Mouse (Mus musculus): Measurements from ENCODE around the gene Gna15. TPM values are rescaled to one million over a fixed set of nuclear protein-coding genes. Genes with fewer than 3 reads are reported as not detected.

Gene Gna15
- polyA plus RNA-seq, 1 experiment from 2014 or later: 0.63 TPM

- H3K27me3 ChIP-seq (ENCODE audit: insufficient read depth, poor library complexity, severe bottlenecking): peaks cover 26% of the 10 kb centered on the region
- H3K27ac ChIP-seq: no peak overlapping the region
- no peaks in the 10 kb centered on the region for H3K36me3 ChIP-seq
- DNase-seq (ENCODE audit: low spot score): no peak
- peaks cover 9% of the 10 kb centered on the region for H3K4me1 ChIP-seq (replicated peaks)
- H3K4me3 ChIP-seq: no peak overlapping the region
- H3K9me3 ChIP-seq: no peaks in the 10 kb centered on the region
- WGBS: 40% methylated on average over 6 of the region's 6 CpGs
Observed at GRCm38 (mm10) chr10:81507095-81507494, 16.9 kb downstream of the Gna15 start.

DNA sequence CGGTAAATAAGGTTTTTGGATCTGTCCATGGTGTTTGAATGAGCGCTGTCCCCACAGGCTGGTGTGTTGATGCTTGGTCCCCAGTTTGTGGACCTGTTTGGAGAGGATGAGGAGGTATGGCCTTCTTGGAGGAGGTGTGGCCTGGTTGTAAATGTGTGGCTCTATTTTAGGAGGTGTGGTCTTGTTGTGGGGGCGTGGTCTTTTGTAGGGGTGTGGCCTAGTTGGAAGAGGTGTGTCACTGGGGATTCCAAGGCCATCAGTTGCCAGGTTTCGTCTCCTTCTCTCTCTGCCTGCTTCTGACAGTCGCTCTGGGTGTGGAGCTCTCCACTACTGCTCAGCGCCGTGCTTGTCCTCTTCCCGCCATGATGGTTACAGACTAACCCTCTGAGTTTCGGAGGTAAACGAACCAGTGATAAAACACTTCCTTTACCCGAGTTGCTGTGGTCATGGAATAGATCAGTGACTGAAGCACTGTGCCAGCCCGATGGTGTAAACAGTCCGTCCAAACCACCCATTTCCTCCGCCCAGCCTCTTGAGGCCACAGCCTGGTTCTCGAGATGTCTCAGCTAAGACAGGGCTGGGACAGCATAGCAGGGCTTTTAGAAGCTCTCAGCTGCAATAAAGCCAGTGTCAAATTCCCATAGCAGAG lies 18.9 kb downstream of the Gna15 start:
- Histone ChIP-seq H3K27me3 (ENCODE audit: insufficient read depth, poor library complexity, severe bottlenecking) (peaks cover 12% of the 10 kb centered on the region), H3K4me1 (replicated peaks) (peaks cover 9% of the 10 kb centered on the region), H3K27ac (no peak overlapping the region), H3K4me3 (no peak overlapping the region), H3K9me3 (no peaks in the 10 kb centered on the region), H3K36me3 (no peaks in the 10 kb centered on the region)
- no peak for DNase-seq (ENCODE audit: low spot score)
- WGBS: 76% methylated on average over 15 of the region's 15 CpGs

DNA sequence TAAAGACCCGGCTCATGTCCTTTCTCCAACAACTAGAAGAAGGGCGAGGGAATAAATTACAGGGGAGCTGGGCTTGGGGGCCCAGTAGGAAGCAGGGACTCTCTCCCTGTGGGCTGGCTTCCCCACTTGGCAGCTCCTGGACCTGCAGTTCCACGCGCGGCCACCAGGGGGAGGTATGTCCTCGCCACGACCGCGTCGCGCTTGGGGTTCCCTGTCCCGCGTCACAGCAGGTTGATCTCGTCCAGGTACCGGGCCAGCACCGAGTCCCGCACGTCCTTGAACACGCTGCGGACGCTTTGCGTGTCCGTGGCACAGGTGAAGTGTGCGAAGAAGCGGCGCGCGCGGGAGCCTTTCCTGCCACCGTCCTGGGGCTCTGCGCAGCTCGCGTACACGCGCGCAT lies 21.4 kb downstream of the Gna15 start:
- H3K4me1 ChIP-seq (replicated peaks): peaks cover 26% of the 10 kb centered on the region
- peaks cover 12% of the 10 kb centered on the region for H3K27me3 ChIP-seq (ENCODE audit: insufficient read depth, poor library complexity, severe bottlenecking)
- H3K9me3 ChIP-seq: no peaks in the 10 kb centered on the region
- H3K27ac ChIP-seq: peak overlapping the region; percentile 10; the same call in 1 of the 2 replicates
- H3K4me3 ChIP-seq: peak overlapping the region; percentile 46
- no peaks in the 10 kb centered on the region for H3K36me3 ChIP-seq
- 11% methylated on average over 36 of the region's 36 CpGs for WGBS
- peak; percentile 86 for DNase-seq (ENCODE audit: low spot score)

DNA sequence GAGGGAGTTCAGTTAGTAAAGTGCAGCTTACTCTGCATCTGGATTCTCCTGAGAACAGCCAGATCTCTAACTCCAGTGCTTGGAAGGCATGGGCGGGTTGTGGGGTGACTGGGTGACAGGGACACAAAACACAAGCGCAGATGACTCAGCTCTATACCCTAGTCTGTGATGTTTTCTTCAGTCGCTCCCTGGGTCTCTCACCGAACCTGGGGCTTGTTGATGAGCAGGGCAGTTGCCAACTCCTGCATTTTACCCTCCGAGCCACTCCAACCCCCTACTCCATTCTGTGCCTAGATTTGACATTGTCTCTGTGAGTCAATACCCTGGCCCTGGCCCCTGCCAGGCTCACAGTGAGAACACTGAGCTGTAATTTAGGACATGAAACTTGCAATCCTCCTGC lies 22.2 kb downstream of the Gna15 start:
- Histone ChIP-seq H3K4me1 (replicated peaks) (peaks cover 33% of the 10 kb centered on the region), H3K4me3 (no peak overlapping the region), H3K27me3 (ENCODE audit: insufficient read depth, poor library complexity, severe bottlenecking) (peaks cover 12% of the 10 kb centered on the region), H3K27ac (no peak overlapping the region), H3K9me3 (no peaks in the 10 kb centered on the region), H3K36me3 (no peaks in the 10 kb centered on the region)
- DNase-seq (ENCODE audit: low spot score): no peak
- 86% methylated on average over 5 of the region's 5 CpGs for WGBS

DNA sequence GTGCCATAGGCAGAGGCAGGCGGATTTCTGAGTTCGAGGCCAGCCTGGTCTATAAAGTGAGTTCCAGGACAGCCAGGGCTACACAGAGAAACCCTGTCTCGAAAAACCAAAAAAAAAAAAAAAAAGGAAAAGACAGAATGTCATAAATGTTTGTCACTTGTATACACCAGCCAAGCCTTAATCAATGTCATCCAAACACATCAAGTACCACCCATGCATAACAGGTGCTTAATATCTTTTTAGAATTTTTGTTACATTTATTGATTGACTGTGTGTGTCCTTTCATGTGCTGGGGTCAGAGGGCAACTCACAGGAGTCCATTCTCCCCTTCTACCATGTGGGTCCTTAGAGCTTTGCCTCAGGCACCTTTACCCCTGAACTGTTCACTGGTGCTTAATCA lies 24.0 kb downstream of the Gna15 start, which contains the start of gene S1pr4:
S1pr4 (minus strand) TSS at position 101 of the 400 bp plus-strand sequence.
- WGBS: 80% methylated on average over 3 of the region's 3 CpGs
- Histone ChIP-seq H3K4me3 (0 out of 2 replicates have a peak within 1 kb of the TSS, but pooled peaks have one; percentile 7), H3K27ac (peak within 1 kb of the TSS; percentile 41; the same call in 1 of the 2 replicates), H3K36me3 (no peaks in the 10 kb centered on the region), H3K27me3 (ENCODE audit: insufficient read depth, poor library complexity, severe bottlenecking) (peaks cover 12% of the 10 kb centered on the region), H3K9me3 (no peaks in the 10 kb centered on the region), H3K4me1 (replicated peaks) (peaks cover 35% of the 10 kb centered on the region)
- DNase-seq (ENCODE audit: low spot score): no peak

DNA sequence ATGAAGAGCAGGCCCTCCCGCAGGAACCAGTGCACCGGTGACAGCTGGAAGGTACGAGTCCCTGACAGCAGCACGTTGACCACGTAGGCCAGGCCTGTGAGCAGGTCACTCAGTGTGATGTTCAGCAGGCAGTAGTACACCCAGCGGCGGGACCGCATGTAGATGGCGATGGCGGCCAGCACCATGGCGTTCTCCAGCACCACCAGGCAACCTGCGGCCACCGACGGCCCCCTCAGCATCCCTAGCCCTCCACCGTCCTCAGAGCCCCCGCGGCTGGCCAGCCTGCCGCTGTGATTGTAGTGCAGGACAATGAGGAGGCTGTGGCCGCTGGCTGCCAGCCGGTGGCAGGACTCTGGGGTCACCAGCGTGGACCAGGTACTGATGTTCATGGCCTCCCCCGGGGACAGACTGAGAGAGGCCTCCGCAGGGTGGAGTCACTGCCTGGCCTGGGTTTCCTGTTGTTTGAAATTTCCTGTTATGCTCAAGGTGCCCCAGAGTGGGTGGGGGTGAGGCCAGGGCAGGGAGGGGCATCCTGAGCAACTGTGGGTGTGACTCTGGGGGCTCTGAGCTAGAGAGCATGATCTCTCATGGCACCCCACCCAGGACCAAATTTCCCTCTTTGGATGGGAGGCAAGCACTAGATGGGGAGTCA lies 24.6 kb downstream of the Gna15 start:
- DNase-seq (ENCODE audit: low spot score): no peak
- 76% methylated on average over 23 of the region's 23 CpGs for WGBS

DNA sequence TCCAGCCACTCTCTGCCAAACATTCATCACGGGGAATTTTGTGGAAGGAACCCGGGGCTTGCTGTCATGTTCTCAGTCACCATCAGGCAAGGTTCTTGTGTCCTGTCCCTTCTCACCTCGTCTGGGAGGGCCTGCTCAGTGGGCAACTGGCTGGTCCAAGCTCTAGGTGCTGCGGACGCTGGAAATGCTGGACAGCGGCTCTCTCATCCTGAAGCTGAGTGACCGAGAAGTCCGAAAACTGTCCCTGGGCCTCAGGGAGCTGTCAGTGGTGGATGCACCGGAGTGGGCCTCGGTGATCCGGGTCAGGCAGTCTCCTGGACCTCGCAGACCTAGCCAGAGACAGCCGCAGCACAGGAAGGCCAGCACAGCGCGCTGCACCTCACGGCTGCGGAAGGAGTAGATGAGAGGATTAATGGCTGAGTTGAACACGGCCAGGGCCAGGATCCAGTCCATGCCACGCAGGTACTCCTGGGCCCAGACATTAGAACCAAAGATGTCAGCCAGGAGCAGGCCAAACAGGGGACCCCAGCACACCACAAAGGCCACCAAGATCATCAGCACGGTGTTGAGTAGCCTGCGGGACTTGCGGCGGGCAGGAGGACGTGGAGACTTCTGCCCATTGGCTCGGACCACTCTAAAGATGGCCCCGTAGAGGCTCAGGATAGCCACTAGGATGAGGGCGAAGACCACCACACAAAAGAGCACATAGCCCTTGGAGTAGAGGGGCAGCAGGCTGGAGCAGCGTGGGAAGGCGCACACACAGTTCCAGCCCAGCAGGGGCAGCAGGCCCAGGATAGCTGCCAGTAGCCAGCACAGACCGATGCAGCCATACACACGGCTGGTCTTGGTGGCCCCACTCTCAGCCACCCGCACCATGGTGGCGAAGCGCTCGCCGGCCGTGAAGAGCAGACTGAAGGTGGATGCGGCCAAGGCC lies 25.4 kb downstream of the Gna15 start:
- 88% methylated on average over 38 of the region's 38 CpGs for WGBS
- no peak overlapping the region for H3K27ac ChIP-seq
- DNase-seq (ENCODE audit: low spot score): no peak
- no peaks in the 10 kb centered on the region for H3K9me3 ChIP-seq
- H3K36me3 ChIP-seq: peaks cover 6% of the 10 kb centered on the region
- peaks cover 50% of the 10 kb centered on the region for H3K4me1 ChIP-seq (replicated peaks)
- H3K27me3 ChIP-seq (ENCODE audit: insufficient read depth, poor library complexity, severe bottlenecking): peaks cover 8% of the 10 kb centered on the region
- peak overlapping the region; percentile 7; the same call in 1 of the 2 replicates for H3K4me3 ChIP-seq

More for the DNA sequence above, 24.6 kb downstream of the Gna15 start:
- peaks cover 42% of the 10 kb centered on the region for H3K4me1 ChIP-seq (replicated peaks)
- peaks cover 12% of the 10 kb centered on the region for H3K27me3 ChIP-seq (ENCODE audit: insufficient read depth, poor library complexity, severe bottlenecking)
- peak overlapping the region; percentile 41; the same call in 1 of the 2 replicates for H3K27ac ChIP-seq
- 0 out of 2 replicates have a peak overlapping the region, but pooled peaks have one; percentile 7 for H3K4me3 ChIP-seq
- no peaks in the 10 kb centered on the region for H3K9me3 ChIP-seq
- H3K36me3 ChIP-seq: no peaks in the 10 kb centered on the region

- no peaks in the 10 kb centered on the region for H3K27me3 ChIP-seq (ENCODE audit: insufficient read depth, poor library complexity, severe bottlenecking)
- H3K36me3 ChIP-seq: peaks cover 16% of the 10 kb centered on the region
- no peak for DNase-seq (ENCODE audit: low spot score)
- 86% methylated on average over 17 of the region's 17 CpGs for WGBS
- H3K9me3 ChIP-seq: no peaks in the 10 kb centered on the region
- peaks cover 49% of the 10 kb centered on the region for H3K4me1 ChIP-seq (replicated peaks)
- H3K27ac ChIP-seq: 0 out of 2 replicates have a peak overlapping the region, but pooled peaks have one; percentile 85
- H3K4me3 ChIP-seq: peak overlapping the region; percentile 84
Observed at GRCm38 (mm10) chr10:81497401-81498270, 26.4 kb downstream of the Gna15 start.

DNA sequence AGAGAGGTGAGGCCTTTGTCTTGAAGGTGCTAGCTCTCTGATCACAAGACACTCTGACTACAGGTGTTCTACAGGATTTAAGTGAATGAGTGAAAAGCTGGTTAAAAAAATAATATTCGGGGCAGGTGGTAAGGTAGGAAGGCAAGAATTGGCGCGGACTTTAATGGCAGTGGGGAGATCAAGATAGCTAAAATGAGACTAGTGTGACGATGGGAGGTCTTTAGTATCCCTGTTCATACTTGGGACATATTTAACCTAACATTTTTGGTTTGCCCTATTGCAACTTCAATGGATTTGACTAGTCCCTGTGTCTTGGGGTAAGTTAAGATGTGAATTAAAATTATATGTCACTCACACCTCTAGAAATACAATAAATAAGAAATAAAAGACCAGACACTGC lies 27.1 kb downstream of the Gna15 start:
- H3K27ac ChIP-seq: peak overlapping the region; percentile 85

DNA sequence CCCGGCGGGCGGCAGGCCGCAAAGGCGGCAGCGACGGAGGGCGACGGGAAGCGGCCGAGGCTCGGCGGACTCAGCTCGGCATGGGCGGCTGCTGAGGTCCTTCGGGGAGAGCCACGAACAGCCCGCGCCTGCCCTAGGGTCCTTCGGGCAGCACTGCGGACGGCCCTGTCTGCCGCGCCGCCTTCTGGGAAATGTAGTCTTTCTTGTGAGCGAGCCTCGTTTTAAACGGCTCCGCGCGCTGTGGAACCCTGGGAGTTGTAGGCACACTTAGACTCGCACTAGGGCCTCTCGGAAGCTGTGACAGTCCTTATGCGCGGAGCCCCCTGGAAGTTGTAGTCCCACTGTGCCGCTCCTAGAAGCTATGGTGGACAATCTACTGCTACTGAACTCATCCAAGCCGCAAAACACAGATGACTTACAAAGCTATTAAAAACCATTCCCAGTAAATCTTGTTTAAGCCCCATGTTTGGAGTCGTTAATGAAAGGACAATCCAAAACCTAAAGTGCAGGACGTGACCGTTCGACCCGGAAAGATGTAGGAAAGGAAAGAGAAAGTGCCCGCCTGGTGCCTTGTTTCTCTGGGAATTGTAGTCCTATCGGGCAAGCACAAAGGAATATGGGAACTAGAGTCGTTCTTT lies 27.6 kb downstream of the Gna15 start, which contains the start of gene Ncln:
Ncln (minus strand) TSS at position 129 of the 638 bp plus-strand sequence.
- H3K27ac ChIP-seq: peak within 1 kb of the TSS; percentile 85
- peaks cover 48% of the 10 kb centered on the region for H3K4me1 ChIP-seq (replicated peaks)
- no peaks in the 10 kb centered on the region for H3K9me3 ChIP-seq
- DNase-seq (ENCODE audit: low spot score): peak; percentile 98
- under 1% methylated on average over 45 of the region's 45 CpGs for WGBS
- H3K27me3 ChIP-seq (ENCODE audit: insufficient read depth, poor library complexity, severe bottlenecking): no peaks in the 10 kb centered on the region
- H3K36me3 ChIP-seq: peaks cover 28% of the 10 kb centered on the region
- H3K4me3 ChIP-seq: peak within 1 kb of the TSS; percentile 84

More for the DNA sequence above, 27.1 kb downstream of the Gna15 start:
- 39% methylated on average over 4 of the region's 4 CpGs for WGBS
- no peak for DNase-seq (ENCODE audit: low spot score)
- Histone ChIP-seq H3K4me1 (replicated peaks) (peaks cover 48% of the 10 kb centered on the region), H3K9me3 (no peaks in the 10 kb centered on the region), H3K4me3 (peak overlapping the region; percentile 84), H3K36me3 (peaks cover 22% of the 10 kb centered on the region), H3K27me3 (ENCODE audit: insufficient read depth, poor library complexity, severe bottlenecking) (no peaks in the 10 kb centered on the region)

DNA sequence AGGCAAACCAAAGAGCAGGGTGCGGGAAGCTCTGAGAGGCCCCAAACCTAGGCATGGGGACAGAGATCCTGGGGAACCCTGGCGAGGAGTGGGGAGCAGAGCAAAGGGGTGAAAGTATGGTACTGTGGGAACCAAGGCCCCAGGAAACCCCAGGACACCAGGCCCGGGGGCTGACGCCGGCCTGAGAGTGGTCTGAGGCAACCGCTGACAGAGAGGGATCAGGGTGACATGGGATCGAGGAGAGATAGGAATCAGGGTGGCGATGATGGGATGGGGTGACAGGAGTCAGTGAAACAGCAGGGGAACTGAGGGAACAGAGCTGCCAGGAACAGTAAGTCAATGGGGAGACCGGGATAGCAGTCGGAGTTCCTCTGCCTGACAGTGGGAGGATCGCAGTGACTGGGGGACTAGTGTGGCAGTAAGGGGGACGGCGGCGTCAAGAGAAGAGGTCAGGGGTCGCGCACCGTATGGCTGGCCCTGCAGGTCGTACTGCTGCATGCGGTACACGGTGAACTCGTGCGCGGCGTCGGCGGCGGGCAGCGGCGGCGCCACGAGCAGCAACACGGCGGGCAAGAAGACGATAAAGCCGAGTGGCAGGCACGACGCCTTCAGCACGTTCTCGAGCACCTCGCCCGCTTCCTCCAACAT lies 28.3 kb downstream of the Gna15 start:
- no peaks in the 10 kb centered on the region for H3K9me3 ChIP-seq
- H3K27me3 ChIP-seq (ENCODE audit: insufficient read depth, poor library complexity, severe bottlenecking): no peaks in the 10 kb centered on the region
- H3K27ac ChIP-seq: peak overlapping the region; percentile 85
- H3K36me3 ChIP-seq: peaks cover 35% of the 10 kb centered on the region
- peak overlapping the region; percentile 84 for H3K4me3 ChIP-seq
- peaks cover 48% of the 10 kb centered on the region for H3K4me1 ChIP-seq (replicated peaks)
- no peak for DNase-seq (ENCODE audit: low spot score)
- WGBS: 3% methylated on average over 41 of the region's 41 CpGs

Measured in hindbrain, embryonic 10.5 days (tissue).